ENCODE assay signal across 11 mouse cellular contexts in genomic region chr13:18892910-18893309, GRCm38 (mm10). TPM values are rescaled to one million over a fixed set of nuclear protein-coding genes. Genes with fewer than 3 reads are reported as not detected.
DNase-seq lines count a peak whose midpoint lies in the region; ATAC-seq and TF ChIP-seq lines count a peak whose summit lies in the region.
"Had no signal": no experiment of that assay in that cellular context is flagged by ENCODE, and none has a peak within 500 bp of the region (broad histone marks: within the 10 kb centered on the region; RNA-seq: fewer than 3 reads in every experiment).

No protein-coding gene starts in this region.

- H3K4me1 ChIP-seq in forebrain, embryonic 16.5 days (replicated peaks; ENCODE audit: control insufficient read depth, insufficient read depth, low read length): 0 out of 2 replicates have a peak, but pooled peaks cover 2% of the 10 kb centered on the region
- no peaks in the 10 kb centered on the region for H3K4me1 ChIP-seq in midbrain, embryonic 16.5 days (ENCODE audit: control insufficient read depth, insufficient read depth, low read length)
- H3K4me1 ChIP-seq: intestine, embryonic 15.5 days had no signal

- H3K9me3 ChIP-seq in forebrain, embryonic 16.5 days (ENCODE audit: control insufficient read depth, low read length): no peaks in the 10 kb centered on the region
- H3K9me3 ChIP-seq in midbrain, embryonic 16.5 days (replicated peaks; ENCODE audit: control insufficient read depth, low read length, poor library complexity, severe bottlenecking): no peaks in the 10 kb centered on the region
- H3K9me3 ChIP-seq: intestine, embryonic 15.5 days had no signal

- no peak overlapping the region for H3K4me3 ChIP-seq in forebrain, embryonic 16.5 days (replicated peaks; ENCODE audit: low read length)
- H3K4me3 ChIP-seq in layer of hippocampus, adult 2 months: no peak overlapping the region
- no peak overlapping the region for H3K4me3 ChIP-seq in midbrain, embryonic 16.5 days (ENCODE audit: low read depth, low read length)
- H3K4me3 ChIP-seq: intestine, embryonic 15.5 days had no signal

- 0 out of 2 replicates have a peak overlapping the region, but pooled peaks have one; percentile 3 for H3K27ac ChIP-seq in forebrain, embryonic 16.5 days (ENCODE audit: low read length)
- H3K27ac ChIP-seq in layer of hippocampus, adult 2 months: no peak overlapping the region
- H3K27ac ChIP-seq in midbrain, embryonic 16.5 days (ENCODE audit: low read length): no peak overlapping the region
- H3K27ac ChIP-seq: intestine, embryonic 15.5 days had no signal

- intact Hi-C loops in gastrocnemius, postnatal 14 days (cut with DNase I; ENCODE audit: low total_unique reads): no loop called here

- ATAC-seq in forebrain, embryonic 16.5 days: peak; percentile 95
- ATAC-seq in midbrain, embryonic 16.5 days: 0 out of 2 replicates have a peak, but pooled peaks have one; percentile 28
- ATAC-seq: intestine, embryonic 15.5 days had no signal

- no peak for TF ChIP-seq CTCF in layer of hippocampus, adult 2 months (conservative IDR thresholded peaks at IDR 0.05)

- DNase-seq in layer of hippocampus, adult 11-12 months (ENCODE audit: low spot score): peak; percentile 47
- no peak for DNase-seq in layer of hippocampus, postnatal 10 days (ENCODE audit: low spot score in 2 of 2)
- peak; percentile 54 to 64 for DNase-seq in layer of hippocampus, adult 2 months (ENCODE audit: low spot score in 2 of 2)
- DNase-seq in gastrocnemius, postnatal 14 days: no peak
- DNase-seq in testis, postnatal 14 days (ENCODE audit: low spot score): no peak
- DNase-seq in ovary, postnatal 14 days (ENCODE audit: low spot score): no peak
- DNase-seq: adrenal gland, postnatal 25 days had no signal

- H3K36me3 ChIP-seq in forebrain, embryonic 16.5 days (ENCODE audit: control insufficient read depth, insufficient read depth): no peaks in the 10 kb centered on the region
- no peaks in the 10 kb centered on the region for H3K36me3 ChIP-seq in midbrain, embryonic 16.5 days (ENCODE audit: control insufficient read depth, insufficient read depth, low read length)
- H3K36me3 ChIP-seq: intestine, embryonic 15.5 days had no signal

- no peak overlapping the region for H3K4me2 ChIP-seq in forebrain, embryonic 16.5 days (ENCODE audit: low read length)
- no peak overlapping the region for H3K4me2 ChIP-seq in midbrain, embryonic 16.5 days (ENCODE audit: low read length)
- H3K4me2 ChIP-seq: intestine, embryonic 15.5 days had no signal

- WGBS in forebrain, embryonic 16.5 days: 44% methylated on average over 9 of the region's 9 CpGs
- 70% methylated on average over 9 of the region's 9 CpGs for whole genome bisulfite sequencing in midbrain, embryonic 16.5 days

- no peaks in the 10 kb centered on the region for H3K27me3 ChIP-seq in forebrain, embryonic 16.5 days (replicated peaks; ENCODE audit: control insufficient read depth, insufficient read depth, low read length)
- no peaks in the 10 kb centered on the region for H3K27me3 ChIP-seq in midbrain, embryonic 16.5 days (ENCODE audit: control insufficient read depth, insufficient read depth, low read depth, low read length)
- H3K27me3 ChIP-seq: intestine, embryonic 15.5 days had no signal

- H3K9ac ChIP-seq in forebrain, embryonic 16.5 days (replicated peaks; ENCODE audit: low read depth, low read length): no peak overlapping the region
- no peak overlapping the region for H3K9ac ChIP-seq in midbrain, embryonic 16.5 days (ENCODE audit: low read depth, low read length)
- H3K9ac ChIP-seq: intestine, embryonic 15.5 days had no signal

RNA-seq across cellular contexts. Expression of gene Amph, which starts 55.1 kb away (rescaled TPM):
- total RNA-seq in layer of hippocampus, postnatal 10 days (2021): 100 to 1,000 TPM; 243 to 261 TPM
- polyA plus RNA-seq in forebrain, embryonic 16.5 days (2015; fragmentation: Nextera tagmentation; extraction: Ambion mirVana): 43.5 and 45.0 TPM in 2 replicates
- total RNA-seq in layer of hippocampus, adult 2 months (2021): 100 to 1,000 TPM; 231 to 253 TPM
- 58.9 and 67.8 TPM in 2 replicates for polyA plus RNA-seq in midbrain, embryonic 16.5 days (2015; fragmentation: Nextera tagmentation; extraction: Ambion mirVana)
- 1 to 10 TPM; 1.0 to 1.5 TPM for total RNA-seq in gastrocnemius, postnatal 14 days (2021)
- total RNA-seq: monocyte, adult 5-6 weeks had no signal

Comparison
In these comparisons a context has a peak if more than half of its experiments do, and no peak if none do; other contexts are left out.
1. DNase-seq: peak in layer of hippocampus, adult 11-12 months (single experiment) and layer of hippocampus, adult 2 months (2 of 2); none in layer of hippocampus, postnatal 10 days (0 of 2), gastrocnemius, postnatal 14 days (single experiment), testis, postnatal 14 days (single experiment) and ovary, postnatal 14 days (single experiment).
2. RNA of gene Amph, which starts 55.1 kb away (total RNA-seq): 243 to 261 TPM in layer of hippocampus, postnatal 10 days and 231 to 253 TPM in layer of hippocampus, adult 2 months; 1.0 to 1.5 TPM in gastrocnemius, postnatal 14 days; every median in the first group is over 10 times any median in the second.